Mouse (Mus musculus) bone marrow macrophage, adult 2 months (primary cell): Measurements from ENCODE around the gene H1foo. TPM values are rescaled to one million over a fixed set of nuclear protein-coding genes. Genes with fewer than 3 reads are reported as not detected.

Experiments used
- H3K27ac ChIP-seq: 2 replicates; pipeline ENCODE4 v1.5.1; 2012; ENCODE audit warnings: low read depth, low read length; ENCODE audit not compliant: insufficient read depth
- H3K4me1 ChIP-seq: 2 replicates; pipeline ENCODE4 v1.6.1; 2012; ENCODE audit warnings: low read length; ENCODE audit not compliant: control insufficient read depth, insufficient read depth
- H3K4me3 ChIP-seq: 2 replicates; pipeline ENCODE4 v1.5.1; 2012; ENCODE audit warnings: mild to moderate bottlenecking, low read length, moderate library complexity; ENCODE audit not compliant: insufficient read depth
- CTCF ChIP-seq: IDR thresholded peaks from 2 replicates; pipeline ENCODE4 v1.5.1; 2012; ENCODE audit warnings: low read depth, mild to moderate bottlenecking, low read length, moderate library complexity
- POLR2A ChIP-seq: IDR thresholded peaks from 2 replicates; pipeline ENCODE4 v1.6.1; 2012; ENCODE audit warnings: mild to moderate bottlenecking, low read depth, low read length, borderline replicate concordance
- polyA plus RNA-seq: library from polyadenylated mRNA; stranded (reverse); fragments of >200 nt; gene quantifications from 2 replicates; pipeline ENCODE4 v1.2.4, GENCODE M21; 2012; ENCODE audit not compliant: missing spikeins, insufficient read depth, insufficient read length

The H1foo gene
- polyA plus RNA-seq, 1 experiment = not detected

GRCm38 (mm10) chr6:115924829-115925228 lies 19.9 kb upstream of the H1foo start:
- Histone ChIP-seq H3K27ac (no peak overlapping the region), H3K4me3 (no peak overlapping the region), H3K4me1 (peaks cover 5% of the 10 kb centered on the region)
- TF ChIP-seq POLR2A (no peak), CTCF (no peak)

GRCm38 (mm10) chr6:115926416-115926815 lies 18.3 kb upstream of the H1foo start:
- TF ChIP-seq CTCF (no peak), POLR2A (no peak)
- H3K4me3 ChIP-seq = no peak overlapping the region
- H3K4me1 ChIP-seq = peaks cover 5% of the 10 kb centered on the region
- no peak overlapping the region for H3K27ac ChIP-seq

- TF ChIP-seq CTCF = no peak
- TF ChIP-seq POLR2A = no peak
- Histone ChIP-seq H3K4me3 (no peak overlapping the region), H3K4me1 (peaks cover 5% of the 10 kb centered on the region), H3K27ac (no peak overlapping the region)
Observed at GRCm38 (mm10) chr6:115927292-115928242, 17.2 kb upstream of the H1foo start.

- Histone ChIP-seq H3K27ac (no peak overlapping the region), H3K4me1 (peaks cover 5% of the 10 kb centered on the region), H3K4me3 (no peak overlapping the region)
- no peak for TF ChIP-seq POLR2A
- no peak for TF ChIP-seq CTCF
Observed at GRCm38 (mm10) chr6:115930018-115930417, 14.7 kb upstream of the H1foo start.

GRCm38 (mm10) chr6:115931639-115932038 lies 13.1 kb upstream of the H1foo start, which contains the start of gene Rho:
Gene Rho, plus strand, starts transcription at chr6:115931748.
- H3K4me3 ChIP-seq = no peak within 1 kb of the TSS
- TF ChIP-seq CTCF (no peak), POLR2A (no peak)
- no peak within 1 kb of the TSS for H3K27ac ChIP-seq
- H3K4me1 ChIP-seq = peaks cover 5% of the 10 kb centered on the region

GRCm38 (mm10) chr6:115932391-115932790 lies 12.3 kb upstream of the H1foo start:
- TF ChIP-seq POLR2A = no peak
- TF ChIP-seq CTCF = no peak
- H3K27ac ChIP-seq = no peak overlapping the region

GRCm38 (mm10) chr6:115935544-115935943 lies 9.2 kb upstream of the H1foo start:
- TF ChIP-seq POLR2A (no peak), CTCF (no peak)
- Histone ChIP-seq H3K4me3 (no peak overlapping the region), H3K4me1 (peaks cover under 1% of the 10 kb centered on the region; the same call in 1 of the 2 replicates), H3K27ac (no peak overlapping the region)

More at GRCm38 (mm10) chr6:115932391-115932790, 12.3 kb upstream of the H1foo start:
- Histone ChIP-seq H3K4me1 (peaks cover 5% of the 10 kb centered on the region), H3K4me3 (no peak overlapping the region)

- peaks cover 17% of the 10 kb centered on the region for H3K4me1 ChIP-seq
- no peak for TF ChIP-seq POLR2A
- no peak for TF ChIP-seq CTCF
- no peak overlapping the region for H3K4me3 ChIP-seq
- no peak overlapping the region for H3K27ac ChIP-seq
Observed at GRCm38 (mm10) chr6:115938011-115938410, 6.7 kb upstream of the H1foo start.

GRCm38 (mm10) chr6:115938798-115939197 lies 5.9 kb upstream of the H1foo start:
- Histone ChIP-seq H3K4me1 (peaks cover 25% of the 10 kb centered on the region), H3K27ac (no peak overlapping the region), H3K4me3 (no peak overlapping the region)
- no peak for TF ChIP-seq CTCF

GRCm38 (mm10) chr6:115940603-115941002 lies 4.1 kb upstream of the H1foo start:
- Histone ChIP-seq H3K4me3 (no peak overlapping the region), H3K27ac (no peak overlapping the region), H3K4me1 (peaks cover 40% of the 10 kb centered on the region)
- no peak for TF ChIP-seq CTCF
- TF ChIP-seq POLR2A = no peak
